Mouse (Mus musculus): ENCODE measurements around the gene Txndc5. TPM values are rescaled to one million over a fixed set of nuclear protein-coding genes. Genes with fewer than 3 reads are reported as not detected.

Txndc5 gene
- polyA plus RNA-seq, 1 experiment from 2014 or later = 59.8 TPM

Other genes with a start within 250 kb of the Txndc5 start
- gene Bmp6, start 183.7 kb downstream of the Txndc5 start, polyA plus RNA-seq (2015; fragmentation: Nextera tagmentation; extraction: Ambion mirVana) = 1.4 and 2.2 TPM in 2 replicates
- gene Bloc1s5, start 106.3 kb upstream of the Txndc5 start, polyA plus RNA-seq (2015; fragmentation: Nextera tagmentation; extraction: Ambion mirVana) = 20.1 and 25.1 TPM in 2 replicates
- 80.1 and 92.8 TPM in 2 replicates for gene Eef1e1, start 130.2 kb upstream of the Txndc5 start, polyA plus RNA-seq (2015; fragmentation: Nextera tagmentation; extraction: Ambion mirVana)